Mouse (Mus musculus): Measurements from ENCODE around the gene Tfam.

The Tfam gene

DNA sequence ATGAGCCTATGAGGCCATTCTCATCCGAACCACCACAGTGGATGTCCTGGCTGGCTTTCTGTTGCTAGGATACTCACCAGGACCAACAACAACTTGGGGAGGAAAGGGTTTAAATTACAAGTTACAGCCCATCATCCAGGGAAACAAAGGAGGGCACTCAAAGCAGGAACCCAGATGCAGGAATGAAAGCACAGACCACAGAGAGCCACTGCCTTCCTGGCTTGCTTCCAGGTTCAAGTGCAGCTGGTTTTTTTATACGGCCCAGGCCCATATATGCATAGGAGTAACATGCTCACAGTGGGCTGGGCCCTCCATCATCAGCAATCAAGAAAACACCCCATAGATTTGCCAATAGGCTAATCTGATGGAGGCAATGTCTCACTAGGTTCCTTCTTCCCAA, 15.4 kb downstream of the Tfam start:
- DNase-seq = no peak

DNA sequence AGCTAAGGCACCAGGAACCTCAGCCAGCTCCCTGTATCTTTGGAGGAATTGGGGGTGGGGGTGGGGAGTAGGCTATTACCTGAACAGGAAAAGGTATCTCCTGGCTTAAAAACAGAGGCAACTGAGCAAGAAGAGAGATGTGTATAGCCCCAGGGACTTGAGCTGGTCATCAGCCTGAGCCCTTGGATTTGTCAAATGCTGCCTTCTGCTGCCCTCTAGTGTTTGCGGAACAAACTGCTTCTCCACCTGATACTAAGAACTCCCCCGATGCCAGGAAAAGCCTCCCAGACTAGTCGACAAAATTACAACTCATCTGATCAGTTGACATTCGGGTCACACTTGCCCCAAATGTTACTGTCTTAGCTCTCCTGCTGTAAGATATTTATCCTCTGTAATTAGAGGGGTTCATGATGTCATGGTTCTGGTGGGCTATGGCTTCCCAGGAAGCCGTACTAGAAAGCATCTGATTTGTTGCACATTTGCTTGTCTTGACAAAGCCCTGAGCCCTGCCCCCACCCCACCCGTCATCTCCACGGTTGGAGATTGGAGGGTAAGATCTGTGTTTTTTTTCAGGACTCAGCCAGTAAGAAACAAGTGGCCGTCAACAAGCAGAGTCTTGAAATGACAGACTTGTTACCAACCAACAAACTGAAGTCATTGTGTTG, 19.7 kb downstream of the Tfam start:
- DNase-seq = peak; percentile 53 to 81

DNA sequence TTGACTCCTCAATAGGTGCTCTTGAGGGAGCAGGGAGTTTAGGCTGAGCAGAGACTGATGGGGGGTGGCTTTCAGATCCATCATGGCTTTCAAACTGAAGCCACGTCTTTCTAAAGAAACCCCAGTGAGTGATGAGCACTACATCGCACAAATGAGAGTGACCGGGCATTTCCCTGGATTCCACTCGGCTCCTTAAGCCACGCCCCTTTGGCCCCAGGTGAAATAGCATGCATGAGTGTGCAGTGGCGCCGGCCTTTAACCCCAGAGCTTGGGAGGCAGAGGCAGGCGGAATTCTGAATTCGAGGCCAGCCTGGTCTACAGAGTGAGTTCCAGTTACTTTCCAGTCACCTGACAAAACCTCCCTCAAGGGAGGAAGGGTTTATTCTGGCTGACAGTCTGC, 22.1 kb downstream of the Tfam start:
- no peak for DNase-seq

- no peak for DNase-seq
These were observed 36.6 kb downstream of the Tfam start for GRCm38 (mm10) chr10:71201512-71201911.

GRCm38 (mm10) chr10:71200964-71201363, 37.1 kb downstream of the Tfam start:
- no peak for DNase-seq

DNA sequence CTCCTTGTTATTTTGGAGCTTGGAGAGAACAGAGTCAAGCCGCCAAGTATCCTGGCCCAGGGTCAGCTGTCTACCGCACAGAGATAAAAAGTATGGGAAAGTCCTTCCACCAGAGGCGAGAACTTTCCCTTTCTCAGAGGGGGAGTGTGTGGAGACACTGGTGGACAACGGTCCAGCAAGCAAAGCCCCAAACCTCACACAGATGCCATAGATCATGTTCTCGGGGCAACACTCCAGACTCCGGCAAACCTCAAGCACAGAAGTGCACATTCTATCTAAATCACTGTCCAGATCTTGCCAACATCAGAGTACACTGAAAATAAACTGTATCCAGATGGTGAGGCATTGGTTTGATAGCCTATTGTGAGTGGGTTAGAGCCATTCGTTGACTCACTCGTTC, 39.4 kb downstream of the Tfam start:
- DNase-seq = no peak

DNA sequence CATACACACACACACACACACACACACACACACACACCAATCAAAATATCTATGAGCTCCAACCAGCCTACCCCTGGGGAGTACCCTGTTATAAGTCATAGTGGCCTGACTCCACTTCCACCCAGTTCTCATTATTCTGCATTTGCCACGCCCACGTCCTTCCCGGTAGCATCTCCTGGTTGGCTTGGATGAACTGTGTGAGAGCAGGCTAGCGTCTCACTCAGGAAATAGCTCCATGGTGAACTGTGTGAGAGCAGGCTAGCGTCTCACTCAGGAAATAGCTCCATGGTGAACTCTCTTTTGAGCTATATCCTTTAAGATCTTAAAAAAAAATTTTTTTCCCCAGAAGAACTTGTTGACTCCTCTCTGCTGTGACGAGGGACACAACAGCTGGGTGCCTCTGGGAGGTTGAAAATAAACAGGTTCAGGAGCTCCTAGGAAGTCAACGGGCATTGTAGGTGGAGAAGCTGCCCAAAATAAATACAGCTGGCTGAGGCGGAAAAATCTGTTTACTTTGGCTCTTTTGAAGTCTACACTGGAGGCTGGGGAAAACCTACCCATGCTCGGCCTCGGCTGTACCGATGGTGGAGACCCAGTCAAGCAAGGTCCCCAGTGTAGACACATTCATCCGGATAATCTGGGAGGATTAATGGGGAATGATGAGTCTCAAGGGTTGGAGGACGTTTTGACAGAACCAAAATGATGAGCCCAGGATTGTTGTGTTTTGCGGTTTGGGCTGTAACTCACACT, 40.9 kb downstream of the Tfam start:
- DNase-seq = no peak

DNA sequence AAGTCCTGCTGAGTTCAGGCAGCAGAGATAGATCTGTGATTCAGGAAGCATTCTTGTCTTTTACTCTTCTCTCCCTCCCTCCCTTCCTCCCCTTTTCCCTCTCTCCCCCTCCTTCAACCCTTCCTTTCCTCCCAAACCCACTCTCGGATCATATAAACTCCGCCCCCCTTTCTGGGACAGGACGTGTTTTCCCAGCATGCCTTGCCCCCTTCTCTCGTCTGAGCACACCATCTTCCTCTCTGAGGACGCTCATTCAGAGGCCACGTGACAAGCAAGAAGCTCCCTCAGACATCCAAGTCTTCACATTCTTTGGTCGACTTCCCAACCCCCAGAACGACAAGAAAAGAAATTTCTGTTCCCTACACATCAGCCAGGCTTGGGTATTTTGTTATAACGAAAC, 42.6 kb downstream of the Tfam start:
- DNase-seq = peak in 1 of 2 experiments; percentile 21

- no peak for DNase-seq
These were observed 43.4 kb downstream of the Tfam start for GRCm38 (mm10) chr10:71194713-71195112.

GRCm38 (mm10) chr10:71193319-71193718, 44.8 kb downstream of the Tfam start:
- no peak for DNase-seq

- DNase-seq = peak; percentile 29 to 43
These were observed 45.2 kb downstream of the Tfam start for GRCm38 (mm10) chr10:71192886-71193285.

DNA sequence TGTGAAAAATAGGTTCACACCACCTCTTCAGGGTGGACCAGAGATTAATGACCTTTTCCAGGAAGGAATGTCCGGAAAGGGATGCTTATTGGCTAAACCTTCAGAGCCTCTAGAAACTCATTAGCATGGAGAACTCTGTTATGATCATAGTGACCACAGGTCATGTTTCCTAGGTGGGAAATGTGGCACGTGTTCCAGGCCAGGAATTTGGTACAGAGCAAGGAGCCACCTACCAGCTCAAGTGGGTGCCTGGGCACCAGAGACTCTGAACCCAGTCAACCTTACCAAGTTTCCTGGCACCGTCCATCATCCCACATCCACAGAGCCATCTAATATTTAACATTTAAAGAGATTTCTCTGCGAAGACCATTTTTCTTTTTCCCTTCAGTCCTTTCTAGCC, 49.4 kb downstream of the Tfam start:
- no peak for DNase-seq

- DNase-seq = no peak
These were observed 53.0 kb downstream of the Tfam start for GRCm38 (mm10) chr10:71185059-71185458.

DNA sequence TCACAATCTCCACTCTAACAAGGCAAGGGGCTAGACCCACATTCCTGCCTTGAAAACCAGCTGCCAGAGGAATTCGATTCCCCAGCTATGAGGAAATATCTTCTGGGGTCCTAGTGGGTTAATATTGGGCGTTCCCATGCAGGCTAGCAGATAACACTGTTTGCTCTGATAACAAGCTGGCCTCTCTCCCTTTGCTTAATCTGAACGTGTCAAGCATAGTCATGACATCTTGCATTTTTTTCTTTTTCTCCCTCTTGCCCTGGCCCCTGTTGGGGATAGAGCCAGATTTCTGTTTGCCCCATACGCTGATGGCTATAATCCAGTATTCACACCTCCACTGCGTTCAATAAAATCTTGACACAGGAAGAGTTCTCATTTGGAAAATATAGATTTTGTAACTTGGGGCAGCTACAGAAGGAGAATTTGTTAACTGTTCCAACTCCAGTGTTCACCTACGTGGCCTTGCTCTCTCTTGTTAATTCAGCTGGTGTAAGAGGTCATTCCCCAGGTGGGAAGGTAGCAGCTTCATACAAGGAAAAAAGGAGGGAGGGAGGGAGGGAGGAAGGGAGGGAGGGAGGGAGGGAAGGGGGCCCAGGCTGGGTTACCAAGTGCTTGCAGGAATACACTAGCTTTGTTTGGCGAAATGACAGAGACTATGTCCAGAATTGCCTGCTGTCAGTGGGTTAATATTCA, 54.6 kb downstream of the Tfam start:
- no peak for DNase-seq

GRCm38 (mm10) chr10:71181931-71182330, 56.1 kb downstream of the Tfam start:
- DNase-seq = no peak

GRCm38 (mm10) chr10:71181091-71181490, 57.0 kb downstream of the Tfam start:
- no peak for DNase-seq

GRCm38 (mm10) chr10:71180057-71180456, 58.0 kb downstream of the Tfam start:
- DNase-seq = no peak

DNA sequence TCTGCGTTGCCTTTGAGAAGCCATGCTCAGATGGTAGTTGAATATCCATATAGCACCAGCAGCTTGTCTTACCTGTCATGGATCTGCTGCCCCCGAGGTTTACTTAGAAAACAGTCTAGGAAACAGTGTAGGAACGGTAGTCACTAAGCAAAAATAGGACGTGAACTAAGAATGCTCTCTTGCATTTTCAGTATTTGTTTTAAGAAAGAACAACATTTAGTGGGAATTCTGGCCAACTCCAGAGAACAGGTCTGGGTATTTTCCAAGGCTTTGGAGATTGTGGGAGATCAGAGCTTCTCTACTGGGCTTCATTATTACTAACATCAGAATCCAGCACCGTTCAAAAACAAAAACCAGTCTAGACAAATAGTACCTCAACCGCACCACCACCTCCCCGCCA, 60.9 kb downstream of the Tfam start:
- no peak for DNase-seq

- no peak for DNase-seq
These were observed 61.7 kb downstream of the Tfam start for GRCm38 (mm10) chr10:71176341-71176740.
